Mouse (Mus musculus) myocyte (in vitro differentiated cells): ENCODE measurements around the gene Hcn1. TPM values are rescaled to one million over a fixed set of nuclear protein-coding genes. Genes with fewer than 3 reads are reported as not detected.

Source experiments
- H3K27me3 ChIP-seq: one replicate; pipeline ENCODE4 v1.6.1; 2011; ENCODE audit not compliant: control insufficient read depth, insufficient read depth, insufficient read length
- H3K36me3 ChIP-seq: one replicate; pipeline ENCODE4 v1.6.1; 2011; ENCODE audit not compliant: control insufficient read depth, insufficient read depth
- H3K4me2 ChIP-seq: one replicate; pipeline ENCODE4 v1.6.1; 2011; ENCODE audit warnings: low read depth, control low read depth
- H3K4me3 ChIP-seq: one replicate; pipeline ENCODE4 v1.5.1; 2011; ENCODE audit warnings: mild to moderate bottlenecking, control low read depth, moderate library complexity
- H3K79me2 ChIP-seq: one replicate; pipeline ENCODE4 v1.6.1; 2011; ENCODE audit not compliant: control insufficient read depth, insufficient read depth
- H3ac ChIP-seq: one replicate; pipeline ENCODE4 v1.6.1; 2011; ENCODE audit not compliant: control insufficient read depth, insufficient read length
- CEBPB ChIP-seq: IDR thresholded peaks from 2 replicates; pipeline ENCODE4 v1.6.1; 2011; ENCODE audit warnings: mild to moderate bottlenecking, moderate library complexity; ENCODE audit not compliant: poor library complexity, insufficient read depth, severe bottlenecking
- E2F4 ChIP-seq: IDR thresholded peaks from one replicate; pipeline ENCODE4 v1.6.1; 2011; ENCODE audit warnings: mild to moderate bottlenecking, control low read depth, moderate library complexity; ENCODE audit not compliant: insufficient read depth
- MAX ChIP-seq: IDR thresholded peaks from one replicate; pipeline ENCODE4 v1.6.1; 2011; ENCODE audit warnings: low read depth, mild to moderate bottlenecking, control low read depth
- MYOD1 ChIP-seq, 3 experiments: IDR thresholded peaks; one replicate each; pipeline ENCODE4 v1.6.1; 2011; ENCODE audit warnings: control low read depth in 2 of 3, low read depth in 2 of 3, mild to moderate bottlenecking in 2 of 3, moderate library complexity in 1 of 3; ENCODE audit not compliant: insufficient read length in 2 of 3, control insufficient read depth in 1 of 3
- MYOG ChIP-seq, 3 experiments: IDR thresholded peaks; one replicate each; pipeline ENCODE4 v1.6.1; 2011; ENCODE audit warnings: control low read depth in 2 of 3, low read depth in 2 of 3, mild to moderate bottlenecking in 2 of 3; ENCODE audit not compliant: insufficient read length in 2 of 3, control insufficient read depth in 1 of 3, insufficient read depth in 1 of 3
- POLR2A ChIP-seq: IDR thresholded peaks from one replicate; pipeline ENCODE4 v1.6.1; 2011; ENCODE audit warnings: low read depth, mild to moderate bottlenecking, control low read depth, moderate library complexity; ENCODE audit not compliant: insufficient read length
- POLR2AphosphoS2 ChIP-seq: IDR thresholded peaks from one replicate; pipeline ENCODE4 v1.6.1; 2011; ENCODE audit warnings: low read depth, control low read depth; ENCODE audit not compliant: insufficient read length
- REST ChIP-seq: IDR thresholded peaks from one replicate; pipeline ENCODE4 v1.6.1; 2011; ENCODE audit warnings: mild to moderate bottlenecking, control low read depth, moderate library complexity; ENCODE audit not compliant: insufficient read depth, insufficient read length
- SRF ChIP-seq: IDR thresholded peaks from one replicate; pipeline ENCODE4 v1.6.1; 2011; ENCODE audit warnings: low read depth; ENCODE audit not compliant: control insufficient read depth, insufficient read length
- TCF12 ChIP-seq: IDR thresholded peaks from one replicate; pipeline ENCODE4 v1.6.1; 2011; ENCODE audit warnings: mild to moderate bottlenecking, control low read depth; ENCODE audit not compliant: poor library complexity, insufficient read depth, severe bottlenecking
- TCF3 ChIP-seq: IDR thresholded peaks from one replicate; pipeline ENCODE4 v1.6.1; 2011; ENCODE audit warnings: low read depth, control low read depth; ENCODE audit not compliant: insufficient read length
- USF1 ChIP-seq: IDR thresholded peaks from one replicate; pipeline ENCODE4 v1.6.1; 2011; ENCODE audit warnings: low read depth, mild to moderate bottlenecking, control low read depth, moderate library complexity
- polyA plus RNA-seq: library from polyadenylated mRNA; unstranded; fragments of >200 nt; fragmentation: generic; extraction: Trizol; gene quantifications from one replicate; pipeline ENCODE4 v1.2.1, GENCODE M21; 2012; ENCODE audit warnings: missing spikeins

Hcn1 gene
- polyA plus RNA-seq, 1 experiment = 0.13 TPM

- no peaks in the 10 kb centered on the region for H3K36me3 ChIP-seq
- no peak for TF ChIP-seq SRF
- no peak for TF ChIP-seq USF1
- TF ChIP-seq MYOD1 (IDR thresholded peaks at IDR 0.05; ENCODE audit: control insufficient read depth in 1 of 3, insufficient read length in 2 of 3, low read depth in 2 of 3) = no peak
- no peak for TF ChIP-seq REST
- TF ChIP-seq POLR2AphosphoS2 = no peak
- no peak for TF ChIP-seq POLR2A
- TF ChIP-seq MAX = no peak
- no peak for TF ChIP-seq TCF12
- no peak for TF ChIP-seq TCF3
- no peak for TF ChIP-seq E2F4
- no peak for TF ChIP-seq MYOG (IDR thresholded peaks at IDR 0.05; ENCODE audit: control insufficient read depth in 1 of 3, insufficient read depth in 1 of 3, insufficient read length in 2 of 3, low read depth in 2 of 3)
- no peak for TF ChIP-seq CEBPB
- no peaks in the 10 kb centered on the region for H3K27me3 ChIP-seq
- H3K4me3 ChIP-seq = no peak overlapping the region
- no peak overlapping the region for H3K4me2 ChIP-seq
- H3ac ChIP-seq = no peak overlapping the region
- no peaks in the 10 kb centered on the region for H3K79me2 ChIP-seq
These were observed 190.7 kb downstream of the Hcn1 start for GRCm38 (mm10) chr13:117792861-117793260.

GRCm38 (mm10) chr13:117801061-117801460, 198.9 kb downstream of the Hcn1 start:
- no peaks in the 10 kb centered on the region for H3K79me2 ChIP-seq
- no peaks in the 10 kb centered on the region for H3K36me3 ChIP-seq
- TF ChIP-seq E2F4 = no peak
- no peak for TF ChIP-seq TCF12
- TF ChIP-seq SRF = no peak
- no peak for TF ChIP-seq POLR2AphosphoS2
- no peak for TF ChIP-seq CEBPB
- no peak for TF ChIP-seq MYOG (IDR thresholded peaks at IDR 0.05; ENCODE audit: control insufficient read depth in 1 of 3, insufficient read depth in 1 of 3, insufficient read length in 2 of 3, low read depth in 2 of 3)
- no peak for TF ChIP-seq TCF3
- no peak for TF ChIP-seq REST
- TF ChIP-seq MAX = no peak
- no peak for TF ChIP-seq POLR2A
- no peak for TF ChIP-seq USF1
- TF ChIP-seq MYOD1 (IDR thresholded peaks at IDR 0.05; ENCODE audit: control insufficient read depth in 1 of 3, insufficient read length in 2 of 3, low read depth in 2 of 3) = no peak
- H3ac ChIP-seq = no peak overlapping the region
- H3K4me3 ChIP-seq = no peak overlapping the region
- H3K4me2 ChIP-seq = no peak overlapping the region
- no peaks in the 10 kb centered on the region for H3K27me3 ChIP-seq

- Histone ChIP-seq H3K4me2 (no peak overlapping the region), H3ac (no peak overlapping the region), H3K36me3 (no peaks in the 10 kb centered on the region), H3K79me2 (no peaks in the 10 kb centered on the region), H3K27me3 (no peaks in the 10 kb centered on the region), H3K4me3 (no peak overlapping the region)
- no peak for TF ChIP-seq POLR2AphosphoS2
- TF ChIP-seq TCF12 = no peak
- TF ChIP-seq SRF = no peak
- TF ChIP-seq MAX = no peak
- TF ChIP-seq CEBPB = no peak
- no peak for TF ChIP-seq MYOD1 (IDR thresholded peaks at IDR 0.05; ENCODE audit: control insufficient read depth in 1 of 3, insufficient read length in 2 of 3, low read depth in 2 of 3)
- TF ChIP-seq POLR2A = no peak
- no peak for TF ChIP-seq USF1
- TF ChIP-seq MYOG (IDR thresholded peaks at IDR 0.05; ENCODE audit: control insufficient read depth in 1 of 3, insufficient read depth in 1 of 3, insufficient read length in 2 of 3, low read depth in 2 of 3) = no peak
- no peak for TF ChIP-seq E2F4
- TF ChIP-seq TCF3 = no peak
- no peak for TF ChIP-seq REST
These were observed 225.5 kb downstream of the Hcn1 start for GRCm38 (mm10) chr13:117827628-117828027.

- Histone ChIP-seq H3K36me3 (no peaks in the 10 kb centered on the region), H3K79me2 (no peaks in the 10 kb centered on the region), H3ac (no peak overlapping the region), H3K4me2 (no peak overlapping the region), H3K27me3 (no peaks in the 10 kb centered on the region), H3K4me3 (no peak overlapping the region)
- TF ChIP-seq REST (no peak), TCF12 (no peak)
These were observed 234.5 kb downstream of the Hcn1 start for GRCm38 (mm10) chr13:117836658-117837057.

- no peak overlapping the region for H3K4me2 ChIP-seq
- TF ChIP-seq TCF12 (no peak), CEBPB (no peak), POLR2AphosphoS2 (no peak), E2F4 (no peak), TCF3 (no peak), POLR2A (no peak), SRF (no peak), MAX (no peak), USF1 (no peak), MYOG (IDR thresholded peaks at IDR 0.05; ENCODE audit: control insufficient read depth in 1 of 3, insufficient read depth in 1 of 3, insufficient read length in 2 of 3, low read depth in 2 of 3) (no peak), MYOD1 (IDR thresholded peaks at IDR 0.05; ENCODE audit: control insufficient read depth in 1 of 3, insufficient read length in 2 of 3, low read depth in 2 of 3) (no peak), REST (no peak)
- H3ac ChIP-seq = no peak overlapping the region
- H3K79me2 ChIP-seq = no peaks in the 10 kb centered on the region
- H3K4me3 ChIP-seq = no peak overlapping the region
- no peaks in the 10 kb centered on the region for H3K36me3 ChIP-seq
- no peaks in the 10 kb centered on the region for H3K27me3 ChIP-seq
These were observed 236.1 kb downstream of the Hcn1 start for GRCm38 (mm10) chr13:117838264-117838663.
